ENCODE assay signal across 15 mouse cellular contexts in genomic region chr14:74840328-74840727, GRCm38 (mm10).
DNase-seq lines count a peak whose midpoint lies in the region; ATAC-seq and TF ChIP-seq lines count a peak whose summit lies in the region.
"Had no signal": no experiment of that assay in that cellular context is flagged by ENCODE, and none has a peak within 500 bp of the region (broad histone marks: within the 10 kb centered on the region; RNA-seq: fewer than 3 reads in every experiment).

No protein-coding gene starts in this region.

- no peak for TF ChIP-seq EP300 in stomach, postnatal 0 days (optimal IDR thresholded peaks at IDR 0.05)

- peaks cover 11 to 38% of the 10 kb centered on the region in 2 experiments for H3K4me1 ChIP-seq in heart, embryonic 14.5 days (ENCODE audit: control insufficient read depth in 2 of 2, insufficient read depth in 2 of 2, low read length in 2 of 2)
- H3K4me1 ChIP-seq in stomach, embryonic 14.5 days (ENCODE audit: control insufficient read depth, insufficient read depth, low read length): 0 out of 2 replicates have a peak, but pooled peaks cover 3% of the 10 kb centered on the region
- H3K4me1 ChIP-seq in stomach, postnatal 0 days (replicated peaks; ENCODE audit: control insufficient read depth, insufficient read depth): no peaks in the 10 kb centered on the region
- H3K4me1 ChIP-seq in embryonic fibroblast, embryonic 13.5 days (ENCODE audit: control insufficient read depth, insufficient read depth, low read length): peaks cover 4% of the 10 kb centered on the region; the same call in 1 of the 2 replicates
- H3K4me1 ChIP-seq in midbrain, embryonic 15.5 days: peaks cover under 1% of the 10 kb centered on the region; the same call in 1 of the 2 replicates

- no peaks in the 10 kb centered on the region for H3K36me3 ChIP-seq in heart, embryonic 14.5 days (ENCODE audit: control insufficient read depth, insufficient read depth, low read length)
- no peaks in the 10 kb centered on the region for H3K36me3 ChIP-seq in stomach, embryonic 14.5 days (ENCODE audit: control insufficient read depth, insufficient read depth, low read length)
- H3K36me3 ChIP-seq in stomach, postnatal 0 days (ENCODE audit: control insufficient read depth, insufficient read depth, low read length): no peaks in the 10 kb centered on the region
- no peaks in the 10 kb centered on the region for H3K36me3 ChIP-seq in midbrain, embryonic 15.5 days (replicated peaks)
- H3K36me3 ChIP-seq: forebrain, embryonic 12.5 days; hindbrain, embryonic 12.5 days had no signal

- 0 out of 2 replicates have a peak, but pooled peaks have one; percentile 59 for ATAC-seq in heart, embryonic 14.5 days (ENCODE audit: insufficient number of reproducible peaks, insufficient read depth, low FRiP score, low read depth)
- ATAC-seq in stomach, embryonic 14.5 days (ENCODE audit: insufficient number of reproducible peaks, insufficient read depth, low FRiP score, low read depth): no peak
- ATAC-seq in stomach, postnatal 0 days (ENCODE audit: low FRiP score, low TSS enrichment): no peak
- ATAC-seq in midbrain, embryonic 15.5 days (replicated peaks): no peak
- ATAC-seq: midbrain, embryonic 16.5 days had no signal

- DNase-seq in heart, adult 9 months (ENCODE audit: low spot score in 2 of 2): no peak
- DNase-seq in stomach, postnatal 0 days (ENCODE audit: low spot score): no peak
- DNase-seq in cerebellum, postnatal 4 days (ENCODE audit: low spot score in 2 of 2): no peak
- DNase-seq: cerebellum, postnatal 10 days; kidney, adult 9 months; liver; lung, adult 2 months; thymus, adult 18-20 months had no signal

- WGBS in heart, embryonic 14.5 days: 31% methylated on average over 2 of the region's 2 CpGs
- WGBS in stomach, embryonic 14.5 days: 82% methylated on average over 2 of the region's 2 CpGs
- 77% methylated on average over 2 of the region's 2 CpGs for WGBS in stomach, postnatal 0 days
- 75% methylated on average over 2 of the region's 2 CpGs for WGBS in midbrain, embryonic 15.5 days

- H3K9me3 ChIP-seq in heart, embryonic 14.5 days (ENCODE audit: control insufficient read depth, low read length): no peaks in the 10 kb centered on the region
- no peaks in the 10 kb centered on the region for H3K9me3 ChIP-seq in stomach, embryonic 14.5 days (ENCODE audit: control insufficient read depth, low read depth, low read length)
- H3K9me3 ChIP-seq in stomach, postnatal 0 days (ENCODE audit: control insufficient read depth, low read length): no peaks in the 10 kb centered on the region
- no peaks in the 10 kb centered on the region for H3K9me3 ChIP-seq in midbrain, embryonic 15.5 days
- H3K9me3 ChIP-seq: forebrain, embryonic 12.5 days; hindbrain, embryonic 12.5 days had no signal

- H3K27ac ChIP-seq in heart, embryonic 14.5 days (replicated peaks in 1 of 2; ENCODE audit: control insufficient read depth in 1 of 2, insufficient read depth in 1 of 2, low read depth in 2 of 2, low read length in 2 of 2): 0 out of 4 replicates have a peak overlapping the region, but pooled peaks have one; percentile 35 to 59
- 0 out of 2 replicates have a peak overlapping the region, but pooled peaks have one; percentile 6 for H3K27ac ChIP-seq in stomach, embryonic 14.5 days (ENCODE audit: low read length)
- H3K27ac ChIP-seq in stomach, postnatal 0 days (replicated peaks): no peak overlapping the region
- H3K27ac ChIP-seq in embryonic fibroblast, embryonic 13.5 days (ENCODE audit: insufficient read depth, low read length): 0 out of 2 replicates have a peak overlapping the region, but pooled peaks have one; percentile 29
- no peak overlapping the region for H3K27ac ChIP-seq in midbrain, embryonic 15.5 days
- H3K27ac ChIP-seq: forebrain, embryonic 12.5 days; hindbrain, embryonic 12.5 days had no signal

- H3K9ac ChIP-seq in heart, embryonic 14.5 days (ENCODE audit: low read length): no peak overlapping the region
- no peak overlapping the region for H3K9ac ChIP-seq in stomach, embryonic 14.5 days (replicated peaks; ENCODE audit: low read depth, low read length)
- H3K9ac ChIP-seq in stomach, postnatal 0 days (ENCODE audit: low read length): no peak overlapping the region
- no peak overlapping the region for H3K9ac ChIP-seq in midbrain, embryonic 15.5 days
- H3K9ac ChIP-seq: forebrain, embryonic 12.5 days; hindbrain, embryonic 12.5 days had no signal

- H3K4me3 ChIP-seq in heart, embryonic 14.5 days (ENCODE audit: control insufficient read depth in 1 of 2, insufficient read depth in 1 of 2, low read depth in 1 of 2, low read length in 2 of 2): no peak overlapping the region
- no peak overlapping the region for H3K4me3 ChIP-seq in stomach, embryonic 14.5 days (ENCODE audit: low read depth, low read length)
- H3K4me3 ChIP-seq in stomach, postnatal 0 days (ENCODE audit: low read depth, low read length): no peak overlapping the region
- no peak overlapping the region for H3K4me3 ChIP-seq in embryonic fibroblast, embryonic 13.5 days (ENCODE audit: insufficient read depth, low read length)
- H3K4me3 ChIP-seq in midbrain, embryonic 15.5 days: no peak overlapping the region
- H3K4me3 ChIP-seq: forebrain, embryonic 12.5 days; hindbrain, embryonic 12.5 days had no signal

- TF ChIP-seq CTCF in stomach, postnatal 0 days (IDR thresholded peaks at IDR 0.05; ENCODE audit: low read depth): no peak
- TF ChIP-seq CTCF in embryonic fibroblast, embryonic 13.5 days (IDR thresholded peaks at IDR 0.05; ENCODE audit: borderline replicate concordance, insufficient read depth, low read length): no peak

- H3K4me2 ChIP-seq in heart, embryonic 14.5 days (ENCODE audit: low read length): no peak overlapping the region
- no peak overlapping the region for H3K4me2 ChIP-seq in stomach, embryonic 14.5 days (replicated peaks; ENCODE audit: low read depth, low read length)
- no peak overlapping the region for H3K4me2 ChIP-seq in stomach, postnatal 0 days (replicated peaks; ENCODE audit: low read depth)
- H3K4me2 ChIP-seq in midbrain, embryonic 15.5 days: no peak overlapping the region
- H3K4me2 ChIP-seq: forebrain, embryonic 12.5 days; hindbrain, embryonic 12.5 days had no signal

- no peak for TF ChIP-seq POLR2A in embryonic fibroblast, embryonic 13.5 days (IDR thresholded peaks at IDR 0.05; ENCODE audit: low read depth, low read length)

- no peaks in the 10 kb centered on the region for H3K27me3 ChIP-seq in heart, embryonic 14.5 days (ENCODE audit: control insufficient read depth, insufficient read depth, low read length)
- no peaks in the 10 kb centered on the region for H3K27me3 ChIP-seq in stomach, embryonic 14.5 days (ENCODE audit: control insufficient read depth, insufficient read depth, low read length)
- H3K27me3 ChIP-seq in stomach, postnatal 0 days (ENCODE audit: control insufficient read depth, insufficient read depth, low read length): no peaks in the 10 kb centered on the region
- H3K27me3 ChIP-seq in midbrain, embryonic 15.5 days (replicated peaks): no peaks in the 10 kb centered on the region
- H3K27me3 ChIP-seq: forebrain, embryonic 12.5 days; hindbrain, embryonic 12.5 days had no signal

Comparison
In these comparisons a context has a peak if more than half of its experiments do, and no peak if none do; other contexts are left out.
1. H3K27ac ChIP-seq: peak in heart, embryonic 14.5 days (2 of 2), stomach, embryonic 14.5 days (single experiment) and embryonic fibroblast, embryonic 13.5 days (single experiment); none in stomach, postnatal 0 days (single experiment) and midbrain, embryonic 15.5 days (single experiment).